Mouse (Mus musculus) embryonic facial prominence, embryonic 11.5 days (tissue): ENCODE results near the gene Senp3. TPM values are rescaled to one million over a fixed set of nuclear protein-coding genes. Genes with fewer than 3 reads are reported as not detected.

Experiments used
- microRNA counts: library from miRNA; unstranded; fragments of <30 nt; microRNA quantifications from one replicate; lab custom pipeline; 2016
- microRNA-seq: library from miRNA; unstranded; fragments of <30 nt; microRNA quantifications from one replicate; pipeline ENCODE4, GENCODE M21; 2016; ENCODE audit warnings: borderline number of aligned reads
- polyA plus RNA-seq: library from polyadenylated mRNA; unstranded; fragments of >200 nt; fragmentation: Nextera tagmentation; extraction: Ambion mirVana; gene quantifications from 2 replicates; pipeline ENCODE4 v1.2.1, GENCODE M21; 2014

The Senp3 gene
- polyA plus RNA-seq, 1 experiment from 2014 or later = 108 TPM

MicroRNA genes within 50 kb of the gene (microRNA counts, 519-probe panel; counts per million panel counts)
- microRNA mmu-miR-1934 (lab: Ali Mortazavi, UCI) = not detected
- 2,318 counts per million, percentile 18 among the panel's probes with 10 or more counts for microRNA mmu-miR-467f (lab: Ali Mortazavi, UCI)

Small RNA genes lying within 50 kb of the gene (microRNA-seq; reads per million reads assigned to microRNA genes)
- gene Mir1934 = 3.8 reads per million
- not detected for gene Mir467f

Other genes starting within 250 kb of the Senp3 start
- gene Dnah2, start 133.0 kb downstream of the Senp3 start, polyA plus RNA-seq = 1.5 and 2.1 TPM in 2 replicates
- gene Efnb3, start 121.9 kb downstream of the Senp3 start, polyA plus RNA-seq = 11.2 and 11.3 TPM in 2 replicates
- gene Wrap53, start 101.8 kb downstream of the Senp3 start, polyA plus RNA-seq = 40.2 and 40.9 TPM in 2 replicates
- 200 and 215 TPM in 2 replicates for gene Trp53, start 101.7 kb downstream of the Senp3 start, polyA plus RNA-seq
- gene Atp1b2, start 76.1 kb downstream of the Senp3 start, polyA plus RNA-seq = 5.2 and 6.0 TPM in 2 replicates
- gene Shbg, start 64.2 kb downstream of the Senp3 start, polyA plus RNA-seq = 0.14 TPM in 1 of 2 replicates, not detected in the other
- gene Sat2, start 60.1 kb downstream of the Senp3 start, polyA plus RNA-seq = 15.0 and 19.4 TPM in 2 replicates
- 24.3 and 30.9 TPM in 2 replicates for gene Fxr2, start 49.1 kb downstream of the Senp3 start, polyA plus RNA-seq
- not detected in 2 replicates for gene Sox15, start 26.8 kb downstream of the Senp3 start, polyA plus RNA-seq
- gene Mpdu1, start 19.4 kb downstream of the Senp3 start, polyA plus RNA-seq = 25.9 and 28.0 TPM in 2 replicates
- gene Cd68, start 15.9 kb downstream of the Senp3 start, polyA plus RNA-seq = 5.5 and 7.6 TPM in 2 replicates
- gene Eif4a1, start 9.7 kb downstream of the Senp3 start, polyA plus RNA-seq = 959 and 1,000 TPM in 2 replicates
- 0.24 and 0.42 TPM in 2 replicates for gene Tnfsf13, start 3.7 kb upstream of the Senp3 start, polyA plus RNA-seq
- gene Tnfsf12, start 13.8 kb upstream of the Senp3 start, polyA plus RNA-seq = 3.6 and 4.3 TPM in 2 replicates
- gene Tnfsfm13, start 14.0 kb upstream of the Senp3 start, polyA plus RNA-seq = 1.2 and 1.5 TPM in 2 replicates
- 51.4 and 56.5 TPM in 2 replicates for gene Polr2a, start 76.6 kb upstream of the Senp3 start, polyA plus RNA-seq
- gene Slc35g3, start 79.9 kb upstream of the Senp3 start, polyA plus RNA-seq = 0.18 TPM in 1 of 2 replicates, not detected in the other
- 1.1 and 1.2 TPM in 2 replicates for gene Zbtb4, start 83.8 kb upstream of the Senp3 start, polyA plus RNA-seq
- gene Chrnb1, start 113.9 kb upstream of the Senp3 start, polyA plus RNA-seq = 3.0 and 3.6 TPM in 2 replicates
- gene Fgf11, start 119.8 kb upstream of the Senp3 start, polyA plus RNA-seq = 0.92 and 0.97 TPM in 2 replicates
- gene Tmem102, start 123.5 kb upstream of the Senp3 start, polyA plus RNA-seq = 2.1 and 2.8 TPM in 2 replicates
- not detected in 2 replicates for gene Gm39566, start 133.2 kb upstream of the Senp3 start, polyA plus RNA-seq
- not detected in 2 replicates for gene Spem2, start 136.4 kb upstream of the Senp3 start, polyA plus RNA-seq
- 0.27 TPM in 1 of 2 replicates, not detected in the other for gene Spem1, start 140.1 kb upstream of the Senp3 start, polyA plus RNA-seq
- 8.2 and 9.1 TPM in 2 replicates for gene Nlgn2, start 155.7 kb upstream of the Senp3 start, polyA plus RNA-seq
- 294 and 335 TPM in 2 replicates for gene Tmem256, start 156.4 kb upstream of the Senp3 start, polyA plus RNA-seq
- 90.0 and 102 TPM in 2 replicates for gene Plscr3, start 164.3 kb upstream of the Senp3 start, polyA plus RNA-seq
- gene Tnk1, start 176.6 kb upstream of the Senp3 start, polyA plus RNA-seq = 1.1 and 1.9 TPM in 2 replicates
- gene Tmem95, start 195.9 kb upstream of the Senp3 start, polyA plus RNA-seq = not detected in 2 replicates
- 3.2 and 3.5 TPM in 2 replicates for gene Kctd11, start 199.3 kb upstream of the Senp3 start, polyA plus RNA-seq
- gene Acap1, start 213.5 kb upstream of the Senp3 start, polyA plus RNA-seq = 0.56 and 0.60 TPM in 2 replicates
- gene 2810408A11Rik, start 218.9 kb upstream of the Senp3 start, polyA plus RNA-seq = 17.6 and 20.7 TPM in 2 replicates
- 11.5 and 13.8 TPM in 2 replicates for gene Neurl4, start 219.0 kb upstream of the Senp3 start, polyA plus RNA-seq
- gene Gps2, start 231.8 kb upstream of the Senp3 start, polyA plus RNA-seq = 76.2 and 81.8 TPM in 2 replicates
- gene Eif5a, start 239.9 kb upstream of the Senp3 start, polyA plus RNA-seq = 2,030 and 2,067 TPM in 2 replicates